Mouse (Mus musculus) lung, postnatal 0 days (tissue): ENCODE measurements around the gene Plp1. TPM values are rescaled to one million over a fixed set of nuclear protein-coding genes. Genes with fewer than 3 reads are reported as not detected.

Source experiments
- ATAC-seq: fragments of 200-750 bp; cut with Nextera tagmentation; 2 replicates; pipeline ENCODE4 v1.8.0; 2017; ENCODE audit warnings: moderate library complexity
- DNase-seq: peaks from one replicate; pipeline ENCODE4 v3.0.0-alpha.2; 2016; ENCODE audit warnings: low spot score
- H3K27ac ChIP-seq: fragments of 300-500 bp; sonication (generic); 2 replicates; pipeline ENCODE4 v1.5.1; 2014; ENCODE audit warnings: antibody characterized with exemption, mild to moderate bottlenecking, low read length, mixed read lengths
- H3K27me3 ChIP-seq: fragments of 300-500 bp; sonication (generic); replicated peaks from 2 replicates; pipeline ENCODE4 v1.6.1; 2014; ENCODE audit warnings: low read length, mixed read lengths; ENCODE audit not compliant: insufficient read depth
- H3K36me3 ChIP-seq: fragments of 300-500 bp; sonication (generic); 2 replicates; pipeline ENCODE4 v1.6.1; 2014; ENCODE audit warnings: low read length, mixed read lengths; ENCODE audit not compliant: insufficient read depth
- H3K4me1 ChIP-seq: fragments of 300-500 bp; sonication (generic); 2 replicates; pipeline ENCODE4 v1.6.1; 2014; ENCODE audit warnings: antibody characterized with exemption, low read depth, low read length, mixed read lengths; ENCODE audit not compliant: insufficient read depth
- H3K4me2 ChIP-seq: fragments of 300-500 bp; sonication (generic); replicated peaks from 2 replicates; pipeline ENCODE4 v1.6.1; 2014; ENCODE audit warnings: low read depth, mild to moderate bottlenecking, low read length, moderate library complexity, mixed read lengths
- H3K4me3 ChIP-seq: fragments of 300-500 bp; sonication (generic); 2 replicates; pipeline ENCODE4 v1.5.1; 2014; ENCODE audit warnings: low read depth, low read length
- H3K9ac ChIP-seq: fragments of 300-500 bp; sonication (generic); replicated peaks from 2 replicates; pipeline ENCODE4 v1.6.1; 2014; ENCODE audit warnings: low read depth, mild to moderate bottlenecking
- H3K9me3 ChIP-seq: fragments of 300-500 bp; sonication (generic); 2 replicates; pipeline ENCODE4 v1.6.1; 2016; ENCODE audit warnings: low read length, mixed read lengths
- CTCF ChIP-seq: IDR thresholded peaks from 2 replicates; pipeline ENCODE4 v1.5.1; 2016; ENCODE audit warnings: antibody characterized with exemption, mild to moderate bottlenecking
- EP300 ChIP-seq: IDR thresholded peaks from 2 replicates; pipeline ENCODE4 v1.6.1; 2016; ENCODE audit warnings: antibody characterized with exemption, mild to moderate bottlenecking, control low read depth
- WGBS: fragments of 180-500 bp; shearing (Covaris S2); extraction: QIAGEN DNeasy Blood & Tissue Kit; methylation state at CpG from one replicate; pipeline ENCODE4 v1.1.7; 2014; 5-methylcytosine and 5-hydroxymethylcytosine counted together
- polyA plus RNA-seq: library from polyadenylated mRNA; unstranded; fragments of >200 nt; fragmentation: Nextera tagmentation; extraction: Ambion mirVana; gene quantifications from 2 replicates; pipeline ENCODE4 v1.2.1, GENCODE M21; 2015

Gene Plp1
- 0.84 and 1.6 TPM in 2 replicates for polyA plus RNA-seq

- DNase-seq (no peak), ATAC-seq (no peak)
- H3K9me3 ChIP-seq = no peaks in the 10 kb centered on the region
- no peak within 1 kb of the TSS for H3K4me2 ChIP-seq
- no peaks in the 10 kb centered on the region for H3K27me3 ChIP-seq
- 23% methylated on average over 1 of the region's 1 CpGs for WGBS
- no peak within 1 kb of the TSS for H3K9ac ChIP-seq
- no peaks in the 10 kb centered on the region for H3K4me1 ChIP-seq
- H3K36me3 ChIP-seq = no peaks in the 10 kb centered on the region
- TF ChIP-seq EP300 (no peak), CTCF (no peak)
- no peak within 1 kb of the TSS for H3K4me3 ChIP-seq
- H3K27ac ChIP-seq = no peak within 1 kb of the TSS
Measured at GRCm38 (mm10) chrX:136822371-136822770, at the start of gene Plp1. Gene Plp1, plus strand, starts transcription at chrX:136822671.

GRCm38 (mm10) chrX:136773035-136773434 lies 49.4 kb upstream of the Plp1 start:
- no peak overlapping the region for H3K4me2 ChIP-seq

GRCm38 (mm10) chrX:136778046-136778445 lies 44.4 kb upstream of the Plp1 start:
- ATAC-seq (no peak), DNase-seq (no peak)
- no peak overlapping the region for H3K27ac ChIP-seq
- no peaks in the 10 kb centered on the region for H3K4me1 ChIP-seq
- no peak overlapping the region for H3K9ac ChIP-seq
- no peak overlapping the region for H3K4me2 ChIP-seq
- H3K27me3 ChIP-seq = no peaks in the 10 kb centered on the region
- no peaks in the 10 kb centered on the region for H3K9me3 ChIP-seq
- no peak overlapping the region for H3K4me3 ChIP-seq
- H3K36me3 ChIP-seq = no peaks in the 10 kb centered on the region
- TF ChIP-seq EP300 (no peak), CTCF (no peak)
- WGBS = 77% methylated on average over 3 of the region's 3 CpGs

More at GRCm38 (mm10) chrX:136773035-136773434, 49.4 kb upstream of the Plp1 start:
- no peak for TF ChIP-seq EP300
- no peak for TF ChIP-seq CTCF
- no peaks in the 10 kb centered on the region for H3K4me1 ChIP-seq
- no peak overlapping the region for H3K9ac ChIP-seq
- H3K27me3 ChIP-seq = no peaks in the 10 kb centered on the region
- no peaks in the 10 kb centered on the region for H3K36me3 ChIP-seq
- ATAC-seq = peak; percentile 47
- no peaks in the 10 kb centered on the region for H3K9me3 ChIP-seq
- 53% methylated on average over 1 of the region's 1 CpGs for WGBS
- H3K4me3 ChIP-seq = no peak overlapping the region
- DNase-seq = peak; percentile 34
- H3K27ac ChIP-seq = no peak overlapping the region

GRCm38 (mm10) chrX:136779262-136779661 lies 43.2 kb upstream of the Plp1 start:
- Histone ChIP-seq H3K9me3 (no peaks in the 10 kb centered on the region), H3K4me1 (no peaks in the 10 kb centered on the region), H3K36me3 (no peaks in the 10 kb centered on the region), H3K4me3 (no peak overlapping the region), H3K4me2 (no peak overlapping the region), H3K27me3 (no peaks in the 10 kb centered on the region), H3K27ac (no peak overlapping the region), H3K9ac (no peak overlapping the region)
- 57% methylated on average over 2 of the region's 2 CpGs for WGBS
- no peak for DNase-seq
- TF ChIP-seq EP300 (no peak), CTCF (no peak)
- no peak for ATAC-seq

GRCm38 (mm10) chrX:136780041-136780440 lies 42.4 kb upstream of the Plp1 start, which contains the start of gene Glra4:
Gene Glra4, minus strand, starts transcription at chrX:136780141.
- Histone ChIP-seq H3K9me3 (no peaks in the 10 kb centered on the region), H3K4me2 (no peak within 1 kb of the TSS), H3K36me3 (no peaks in the 10 kb centered on the region), H3K27ac (no peak within 1 kb of the TSS), H3K27me3 (no peaks in the 10 kb centered on the region), H3K4me1 (no peaks in the 10 kb centered on the region), H3K9ac (no peak within 1 kb of the TSS), H3K4me3 (no peak within 1 kb of the TSS)
- no peak for ATAC-seq
- no peak for TF ChIP-seq EP300
- TF ChIP-seq CTCF = no peak
- no peak for DNase-seq
- WGBS = 80% methylated on average over 3 of the region's 3 CpGs

GRCm38 (mm10) chrX:136789446-136789845 lies 33.0 kb upstream of the Plp1 start:
- Histone ChIP-seq H3K4me1 (no peaks in the 10 kb centered on the region), H3K9ac (no peak overlapping the region), H3K9me3 (no peaks in the 10 kb centered on the region), H3K4me2 (no peak overlapping the region), H3K27me3 (no peaks in the 10 kb centered on the region), H3K36me3 (no peaks in the 10 kb centered on the region), H3K27ac (no peak overlapping the region), H3K4me3 (no peak overlapping the region)
- no peak for TF ChIP-seq CTCF
- TF ChIP-seq EP300 = no peak
- DNase-seq (peak; percentile 36), ATAC-seq (peak; percentile 82)
- WGBS = 77% methylated on average over 4 of the region's 4 CpGs

- no peaks in the 10 kb centered on the region for H3K36me3 ChIP-seq
Measured at GRCm38 (mm10) chrX:136797223-136797622, 25.2 kb upstream of the Plp1 start.

More at GRCm38 (mm10) chrX:136797223-136797622, 25.2 kb upstream of the Plp1 start:
- Histone ChIP-seq H3K27ac (no peak overlapping the region), H3K4me2 (no peak overlapping the region), H3K4me3 (no peak overlapping the region), H3K9ac (no peak overlapping the region), H3K4me1 (no peaks in the 10 kb centered on the region), H3K9me3 (no peaks in the 10 kb centered on the region), H3K27me3 (no peaks in the 10 kb centered on the region)
- DNase-seq = no peak
- ATAC-seq = no peak
- WGBS = 24% methylated on average over 2 of the region's 2 CpGs
- TF ChIP-seq CTCF (no peak), EP300 (no peak)
